Mouse (Mus musculus): Measurements from ENCODE around the gene Cideb.

The Cideb gene

DNA sequence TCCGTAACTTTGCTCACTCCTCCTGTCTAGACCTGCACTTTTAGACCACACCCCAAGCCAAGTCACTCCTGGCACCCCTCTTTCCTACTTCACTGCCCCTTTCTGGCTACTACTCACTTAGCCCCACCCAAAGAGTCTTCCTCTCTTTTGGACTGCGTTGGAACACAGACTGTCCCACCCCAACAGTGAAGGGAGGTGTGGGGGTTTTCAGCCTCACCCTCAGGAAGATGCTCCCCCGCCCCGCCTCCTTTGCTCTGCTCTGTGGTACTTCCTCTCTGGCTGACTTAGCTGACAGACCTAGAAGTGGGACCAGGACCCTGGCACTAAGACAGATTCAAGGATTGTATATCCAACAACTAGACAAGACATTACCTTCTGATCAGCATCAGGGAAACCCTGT, 7.4 kb upstream of the Cideb start, which contains the start of gene Ltb4r1:
TSS of gene Ltb4r1 (plus strand) at position 267 of the 400 bp plus-strand sequence.
- DNase-seq (ENCODE audit: inconsistent ontology term) = no peak

DNA sequence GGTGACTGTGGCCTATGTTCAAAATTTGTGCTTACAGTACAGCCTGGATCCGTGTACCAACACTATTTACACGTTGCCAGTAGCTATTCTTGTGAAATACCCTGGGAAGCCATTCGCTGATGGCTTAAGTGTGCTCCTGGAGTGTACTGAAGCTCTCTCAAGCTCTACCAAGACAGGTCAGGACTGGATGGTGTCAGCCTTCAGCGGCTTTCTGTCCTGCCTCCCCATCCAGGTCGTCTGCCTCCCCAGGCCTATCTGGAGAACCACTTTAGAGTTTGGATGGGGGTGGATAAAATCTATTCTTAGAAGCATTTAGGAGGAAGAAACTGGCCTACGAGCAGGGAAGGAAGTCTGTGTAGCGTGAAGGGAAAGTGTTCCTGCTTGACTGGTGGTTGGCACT, 4.9 kb upstream of the Cideb start:
- no peak for DNase-seq (ENCODE audit: inconsistent ontology term)

DNA sequence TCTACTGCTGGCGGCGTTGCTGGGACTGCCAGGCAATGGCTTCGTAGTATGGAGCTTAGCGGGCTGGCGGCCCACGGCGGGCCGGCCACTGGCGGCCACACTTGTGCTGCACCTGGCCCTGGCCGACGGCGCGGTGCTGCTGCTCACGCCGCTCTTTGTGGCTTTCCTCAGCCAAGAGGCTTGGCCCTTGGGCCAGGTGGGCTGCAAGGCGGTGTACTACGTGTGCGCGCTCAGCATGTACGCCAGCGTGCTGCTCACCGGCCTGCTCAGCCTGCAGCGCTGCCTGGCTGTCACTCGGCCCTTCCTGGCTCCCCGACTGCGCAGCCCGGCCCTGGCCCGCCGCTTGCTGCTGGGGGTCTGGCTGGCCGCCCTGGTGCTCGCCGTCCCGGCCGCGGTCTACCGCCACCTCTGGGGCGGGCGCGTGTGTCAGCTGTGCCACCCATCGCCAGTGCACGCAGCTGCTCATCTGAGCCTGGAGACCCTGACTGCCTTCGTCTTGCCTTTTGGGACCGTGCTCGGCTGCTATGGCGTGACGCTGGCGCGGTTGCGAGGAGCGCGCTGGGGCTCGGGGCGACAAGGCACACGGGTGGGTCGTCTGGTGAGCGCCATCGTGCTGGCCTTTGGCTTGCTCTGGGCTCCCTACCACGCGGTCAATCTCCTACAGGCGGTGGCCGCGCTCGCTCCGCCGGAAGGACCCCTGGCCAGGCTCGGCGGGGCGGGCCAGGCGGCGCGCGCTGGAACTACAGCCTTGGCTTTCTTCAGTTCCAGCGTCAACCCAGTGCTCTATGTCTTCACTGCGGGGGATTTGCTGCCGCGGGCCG, 4.0 kb upstream of the Cideb start:
- DNase-seq (ENCODE audit: inconsistent ontology term) = peak; percentile 36

DNA sequence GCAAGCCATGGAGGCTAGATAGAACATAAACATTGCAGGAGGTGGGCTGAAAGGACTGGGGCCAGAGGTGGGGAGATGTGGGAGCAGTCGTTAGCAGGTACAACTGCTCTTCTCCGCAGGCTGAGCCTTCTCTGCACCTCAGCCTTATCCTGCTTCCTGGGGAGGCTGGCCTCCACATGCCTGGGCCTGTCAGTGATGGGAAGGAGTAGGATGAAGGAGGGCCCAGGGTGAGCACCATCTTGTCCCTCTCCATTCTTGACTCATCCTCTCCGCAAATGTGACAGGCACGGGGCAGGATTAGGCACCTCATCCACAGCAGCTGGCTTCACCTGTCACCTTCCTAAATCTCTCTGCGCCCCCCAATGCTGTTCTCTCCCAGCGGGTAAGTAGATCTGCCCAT, 2.9 kb upstream of the Cideb start, which contains the start of gene Ltb4r2:
TSS of gene Ltb4r2 (plus strand) at position 266 of the 400 bp plus-strand sequence.
- no peak for DNase-seq (ENCODE audit: inconsistent ontology term)

DNA sequence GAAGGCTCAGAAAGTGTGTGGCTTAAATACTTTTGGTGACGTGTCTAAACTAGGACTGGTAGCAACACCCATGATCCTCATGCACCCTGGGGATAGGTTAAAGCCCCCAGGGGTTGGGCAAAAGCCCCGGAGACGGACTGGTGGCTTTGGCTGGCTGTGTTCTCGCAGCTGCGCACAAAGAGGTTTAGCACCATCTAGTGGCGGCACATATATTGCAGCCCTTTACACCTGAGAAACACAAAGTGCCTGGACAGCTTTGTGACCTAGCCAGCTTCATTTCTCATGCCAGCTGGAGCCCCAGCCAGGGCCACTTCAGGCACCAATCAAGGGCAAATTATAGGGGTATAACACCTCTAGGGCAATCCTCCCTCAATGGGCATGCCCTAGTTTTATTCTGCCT, 1.9 kb upstream of the Cideb start:
- DNase-seq (ENCODE audit: inconsistent ontology term) = peak; percentile 67

DNA sequence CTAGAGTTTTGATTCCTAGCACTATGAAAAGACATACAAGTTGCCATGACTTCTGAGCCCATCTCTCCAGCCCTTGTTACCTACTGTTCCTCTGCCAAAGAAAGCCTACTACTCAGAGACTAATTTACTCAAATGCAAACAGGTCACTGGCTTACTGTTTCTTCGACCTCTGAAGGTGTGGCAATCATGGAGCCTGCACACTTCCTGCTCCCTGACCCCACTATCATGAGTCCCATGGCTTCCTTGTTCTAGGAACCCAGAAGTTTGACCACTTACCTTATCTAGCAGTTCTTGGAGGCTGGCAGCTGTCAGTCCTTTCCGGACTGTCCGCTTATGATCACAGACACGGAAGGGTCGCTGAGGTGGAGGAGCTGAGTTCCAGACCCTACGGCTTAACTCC, 692 bp downstream of the Cideb start:
- no peak for DNase-seq (ENCODE audit: inconsistent ontology term)

DNA sequence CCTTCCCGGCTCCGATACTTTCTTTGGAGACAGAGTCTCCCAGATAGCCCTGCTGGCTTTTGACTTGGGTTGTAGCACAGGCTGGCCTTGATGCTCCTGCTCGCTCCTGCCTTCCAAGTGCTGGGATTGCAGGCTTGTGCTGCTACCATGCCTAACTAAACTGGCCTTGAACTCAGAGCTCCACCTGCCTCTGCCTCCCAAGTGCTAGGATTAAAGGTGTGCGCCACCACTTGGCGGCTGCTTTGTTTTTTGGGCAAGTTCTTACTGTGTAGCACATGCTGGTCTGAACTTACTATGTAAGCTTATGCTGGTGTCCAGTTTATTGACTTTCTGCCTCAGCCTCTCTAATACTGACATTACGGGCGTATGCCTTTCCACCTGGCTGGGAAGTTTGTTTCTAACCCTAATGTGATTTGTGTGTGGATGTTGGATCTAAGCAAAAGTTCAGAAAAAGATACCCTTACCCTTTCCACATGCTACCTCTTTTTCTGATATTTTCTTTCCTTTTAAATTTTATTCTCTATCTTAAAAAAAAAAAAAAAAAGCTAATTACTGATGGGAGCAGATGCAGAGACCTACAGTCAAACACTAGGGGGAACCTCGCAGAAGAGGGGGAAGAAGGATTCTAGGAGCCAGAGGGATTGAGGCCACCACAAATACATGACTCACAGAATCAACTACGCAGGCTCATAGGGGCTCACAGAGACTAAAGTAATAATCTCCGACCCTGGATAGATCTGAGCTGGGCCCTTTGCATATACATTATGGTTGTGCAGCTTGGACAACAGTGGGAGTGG, 11.0 kb downstream of the Cideb start:
- DNase-seq (ENCODE audit: inconsistent ontology term) = no peak

DNA sequence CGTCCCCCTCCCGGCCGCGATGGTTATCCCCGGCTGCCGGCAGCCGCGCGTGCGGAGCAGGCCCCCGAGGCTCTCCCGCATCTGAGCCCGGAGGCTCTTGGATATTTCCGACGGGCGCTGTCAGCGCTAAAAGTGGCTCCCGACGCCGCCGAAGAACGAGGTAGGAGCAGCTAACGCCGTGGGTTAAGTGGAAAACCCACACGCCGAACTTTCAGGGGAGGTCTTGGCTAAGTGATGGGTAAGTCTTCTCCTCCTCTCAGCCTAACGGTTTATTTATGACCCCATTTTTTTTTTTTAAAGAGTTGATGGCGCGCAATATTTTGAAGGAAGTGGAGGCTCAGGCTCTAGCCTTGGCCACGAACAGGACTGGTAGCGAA, 12.4 kb downstream of the Cideb start:
- no peak for DNase-seq (ENCODE audit: inconsistent ontology term)

DNA sequence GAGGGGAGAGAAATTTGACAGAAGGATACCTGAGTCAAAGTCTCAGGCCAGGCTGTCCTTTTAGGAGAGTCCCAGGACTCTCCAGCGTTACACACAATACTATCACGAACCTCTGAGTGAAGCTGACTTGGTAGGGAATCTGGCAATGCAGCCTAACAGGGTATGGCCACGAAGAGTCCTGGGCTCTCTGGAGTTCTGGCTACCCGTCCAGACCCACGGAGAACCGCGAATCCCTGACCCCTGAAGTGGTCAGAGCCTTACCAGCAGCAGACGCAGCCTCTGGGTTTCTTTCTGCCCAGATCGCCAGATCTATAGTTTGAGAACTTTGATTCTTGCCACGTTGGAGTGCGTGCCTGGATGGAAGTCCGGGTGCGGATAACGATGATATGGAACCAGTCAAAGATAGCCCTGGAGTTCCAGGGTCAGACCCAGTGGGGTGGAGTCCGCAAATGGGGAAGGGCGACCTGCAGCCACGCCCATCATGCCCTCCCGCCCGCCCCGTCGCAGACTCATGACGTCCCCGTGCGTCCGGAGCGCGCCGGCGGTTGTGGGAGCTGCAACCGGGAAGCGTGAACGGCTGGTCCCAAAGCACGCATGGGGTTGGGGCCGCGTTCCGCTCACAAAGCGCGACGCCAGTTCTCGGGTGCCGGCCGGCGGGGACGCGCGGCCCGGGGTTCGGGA, 12.9 kb downstream of the Cideb start, which contains the start of the genes Dhrs1 and Nop9:
TSS of gene Dhrs1 (minus strand) at position 511 of the 681 bp plus-strand sequence.
TSS of gene Nop9 (plus strand) at position 514 of the 681 bp plus-strand sequence.
- DNase-seq (ENCODE audit: inconsistent ontology term) = peak; percentile 91

DNA sequence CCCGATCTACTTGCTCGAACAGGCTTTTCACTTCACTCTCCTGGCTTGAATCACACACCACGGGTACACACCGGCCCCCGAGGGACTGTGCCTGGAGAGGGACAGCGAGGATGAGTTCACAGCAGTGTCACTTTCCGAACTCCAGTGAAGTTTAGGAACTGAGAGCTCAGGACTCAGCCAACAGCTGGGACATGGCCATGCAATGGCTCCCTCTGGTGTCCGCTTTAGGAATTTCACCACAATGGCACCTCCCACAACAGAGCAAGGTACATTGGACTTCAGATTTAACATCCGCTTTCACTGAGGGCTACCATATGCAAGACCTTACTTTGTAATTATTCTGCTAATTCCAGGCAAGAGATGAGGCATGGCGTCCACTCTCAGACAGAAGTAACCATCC, 14.5 kb downstream of the Cideb start:
- peak; percentile 70 for DNase-seq (ENCODE audit: inconsistent ontology term)

DNA sequence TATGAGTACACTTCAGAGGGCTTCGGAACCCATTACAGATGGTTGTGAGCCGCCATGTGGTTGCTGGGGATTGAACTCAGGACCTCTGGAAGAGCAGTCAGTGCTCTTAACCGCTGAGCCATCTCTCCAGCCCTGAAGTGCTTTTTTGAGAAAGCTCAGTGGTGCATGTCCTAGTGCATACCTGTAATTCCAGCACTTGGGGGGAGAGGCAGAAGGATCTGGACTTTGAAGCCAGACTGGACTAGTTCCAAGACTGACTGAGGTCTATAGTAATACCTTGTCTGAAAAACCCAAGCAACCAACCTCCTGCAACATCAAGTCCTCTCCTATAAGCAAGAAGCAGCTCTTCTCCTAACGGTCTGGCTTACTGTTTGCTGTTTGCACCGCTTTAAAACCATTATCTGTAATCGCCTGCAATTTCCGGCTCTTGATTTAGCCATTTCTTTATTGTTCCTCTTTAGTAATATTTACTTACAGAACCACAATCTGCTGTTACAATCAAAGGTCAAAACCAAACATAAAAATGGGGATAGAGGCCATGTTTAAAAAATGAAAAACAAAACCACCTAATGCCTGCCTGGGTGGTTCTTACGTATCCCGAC, 21.1 kb downstream of the Cideb start:
- DNase-seq (ENCODE audit: inconsistent ontology term) = no peak

DNA sequence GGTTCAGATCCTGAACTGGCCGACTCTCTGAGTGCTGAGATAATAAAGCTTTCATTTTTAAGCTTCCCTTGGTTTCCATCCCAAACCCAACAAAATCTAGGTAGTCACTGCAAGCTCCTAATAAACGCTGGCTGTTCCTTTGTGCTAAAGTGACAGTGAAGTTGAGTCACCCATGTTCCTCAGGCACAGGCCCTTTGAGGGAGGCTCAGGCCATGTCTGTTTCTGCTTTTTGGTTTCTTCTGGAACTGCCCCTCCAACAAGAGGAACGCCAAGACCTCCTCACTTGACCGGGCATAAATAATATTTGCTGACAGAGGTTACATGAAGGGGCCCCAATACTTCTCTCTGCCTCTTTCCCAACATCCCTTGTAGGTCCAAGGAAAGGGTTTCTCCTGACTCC, 22.5 kb downstream of the Cideb start:
- no peak for DNase-seq (ENCODE audit: inconsistent ontology term)

DNA sequence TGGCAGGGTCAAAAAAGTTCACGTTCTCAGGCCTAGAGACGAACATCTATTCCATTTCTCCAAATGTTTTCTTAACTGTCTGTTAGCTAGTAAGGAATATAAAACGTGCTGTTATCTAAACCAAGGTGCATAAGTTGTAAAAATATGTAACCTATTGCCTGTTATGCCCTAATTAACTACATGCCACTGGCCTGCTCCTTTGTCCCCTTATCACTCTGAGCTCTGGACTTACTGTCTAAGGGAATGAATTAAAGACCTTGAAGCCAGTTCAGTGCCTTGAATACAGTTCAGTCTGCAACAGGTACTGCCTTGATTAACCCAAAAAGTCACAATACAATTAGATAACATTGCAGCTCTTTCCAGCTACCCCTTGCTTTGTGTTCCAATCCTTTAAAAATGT, 22.9 kb downstream of the Cideb start:
- DNase-seq (ENCODE audit: inconsistent ontology term) = no peak

DNA sequence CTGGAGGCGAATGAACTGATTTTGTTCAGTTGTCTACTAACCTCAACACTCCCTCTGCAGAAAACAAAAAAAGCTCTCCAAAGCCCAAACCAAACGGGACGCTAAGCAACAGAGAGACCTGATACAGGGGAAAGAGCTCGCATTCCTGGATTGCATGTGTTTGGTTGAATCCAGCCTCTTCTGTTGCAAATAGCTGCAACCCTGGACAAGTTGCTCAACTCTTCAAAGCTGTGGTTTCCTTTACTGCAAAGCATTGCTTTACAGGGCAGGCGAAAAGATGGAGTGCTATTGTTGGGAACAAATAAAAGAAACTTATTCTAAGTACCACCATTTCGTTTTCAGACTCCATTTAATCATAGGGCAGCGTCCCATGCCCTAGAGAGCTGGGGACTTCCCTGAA, 23.4 kb downstream of the Cideb start:
- no peak for DNase-seq (ENCODE audit: inconsistent ontology term)

DNA sequence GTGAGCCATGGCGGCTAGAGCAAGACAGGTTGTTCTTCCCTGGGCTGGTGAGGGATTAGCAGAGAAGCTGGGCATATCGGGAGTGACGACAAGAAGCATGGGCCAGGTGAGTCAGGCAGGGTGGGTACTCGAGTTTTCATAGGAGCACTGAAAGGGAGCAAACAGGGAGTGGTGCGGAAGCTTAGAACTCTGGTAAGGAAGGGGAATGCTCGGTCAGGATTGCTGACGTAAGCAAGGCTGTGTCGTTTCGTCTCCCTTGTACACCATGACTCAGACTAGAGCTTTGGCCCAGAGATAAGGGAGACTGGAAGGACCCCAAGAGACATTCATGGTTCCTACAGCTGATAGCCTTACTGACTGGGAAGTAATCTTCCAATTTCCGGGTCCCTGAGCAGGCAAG, 24.4 kb downstream of the Cideb start:
- DNase-seq (ENCODE audit: inconsistent ontology term) = no peak

DNA sequence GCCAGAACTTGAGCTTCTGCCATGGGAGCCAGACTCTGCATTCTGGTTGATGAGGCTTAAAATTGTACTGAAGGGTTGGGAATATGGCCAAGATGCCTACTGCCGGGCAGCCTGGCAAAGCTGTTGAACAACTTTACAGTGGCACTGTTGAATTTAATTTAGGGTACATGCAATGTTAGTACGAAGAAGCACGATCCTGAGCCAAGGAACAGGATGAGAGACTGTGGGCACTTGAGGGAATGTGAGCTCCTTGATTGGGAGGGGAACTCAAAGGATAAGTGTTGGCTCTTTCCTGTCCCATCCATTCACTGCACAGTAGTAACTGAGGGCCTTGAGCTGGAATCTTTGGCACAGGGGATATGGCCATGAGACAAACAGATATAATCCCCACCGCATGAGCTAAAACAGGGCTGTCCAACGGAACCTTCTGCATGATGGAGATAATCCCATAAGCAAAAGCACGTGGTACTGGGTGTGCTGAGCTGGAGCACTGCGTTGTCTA, 27.7 kb downstream of the Cideb start:
- DNase-seq (ENCODE audit: inconsistent ontology term) = peak; percentile 50

DNA sequence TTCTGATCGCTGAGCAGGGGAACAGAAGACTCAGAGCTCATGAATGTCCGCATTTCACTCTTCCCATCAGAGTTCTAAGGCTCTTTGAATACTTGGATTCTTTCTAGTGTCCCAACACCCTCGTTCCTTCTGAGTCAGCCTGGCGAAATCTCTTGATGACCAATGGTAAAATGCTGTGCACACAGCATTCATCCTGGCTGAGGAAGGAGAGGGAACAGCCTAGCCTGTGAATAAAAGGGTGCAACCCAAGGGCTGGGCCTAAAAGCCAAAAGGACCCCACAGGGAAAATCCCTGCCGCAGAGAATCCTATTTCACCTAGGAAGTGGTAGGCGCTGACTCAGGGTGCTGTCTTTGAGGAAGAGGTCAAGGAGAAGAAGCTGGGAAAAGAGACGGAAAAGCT, 28.1 kb downstream of the Cideb start:
- peak; percentile 88 for DNase-seq (ENCODE audit: inconsistent ontology term)

DNA sequence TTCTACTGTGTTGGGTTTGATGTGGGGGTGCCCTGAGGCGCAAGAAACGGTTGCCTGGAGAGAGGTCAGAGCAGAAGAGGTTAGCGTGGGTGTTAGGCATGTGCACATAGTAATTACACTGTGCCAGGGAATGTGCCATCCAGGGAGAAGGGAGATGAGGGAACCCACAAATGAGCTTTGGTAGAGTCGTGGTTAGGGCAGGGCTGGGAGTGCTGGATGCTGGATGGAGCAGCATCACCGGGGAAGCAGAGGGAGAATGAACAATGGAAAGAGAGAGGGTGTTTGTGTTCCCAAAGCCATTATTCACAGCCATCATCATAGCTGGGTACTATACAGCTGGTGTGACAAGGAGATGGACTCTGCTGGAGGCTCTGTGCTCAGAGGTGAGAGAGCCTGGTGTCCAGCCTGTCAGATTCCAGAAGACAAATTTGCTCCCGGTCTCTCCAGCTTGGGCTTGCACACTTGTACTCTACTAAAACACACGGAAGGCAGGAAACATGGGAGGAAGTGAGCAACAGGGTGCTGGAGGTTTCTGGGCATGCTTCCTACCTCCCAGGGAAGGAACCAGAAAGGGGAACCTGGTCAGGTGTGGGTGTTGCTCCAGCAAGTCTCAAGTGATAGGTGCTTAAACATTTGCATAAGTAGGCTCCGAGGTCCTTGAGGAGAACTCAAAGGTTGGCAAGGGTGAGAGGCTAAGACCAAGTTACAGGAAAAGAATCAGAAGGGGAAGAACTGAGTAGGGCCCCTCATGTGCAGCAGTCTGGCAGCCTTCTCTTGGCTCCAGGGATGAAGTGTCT, 30.2 kb downstream of the Cideb start:
- DNase-seq (ENCODE audit: inconsistent ontology term) = peak; percentile 81

DNA sequence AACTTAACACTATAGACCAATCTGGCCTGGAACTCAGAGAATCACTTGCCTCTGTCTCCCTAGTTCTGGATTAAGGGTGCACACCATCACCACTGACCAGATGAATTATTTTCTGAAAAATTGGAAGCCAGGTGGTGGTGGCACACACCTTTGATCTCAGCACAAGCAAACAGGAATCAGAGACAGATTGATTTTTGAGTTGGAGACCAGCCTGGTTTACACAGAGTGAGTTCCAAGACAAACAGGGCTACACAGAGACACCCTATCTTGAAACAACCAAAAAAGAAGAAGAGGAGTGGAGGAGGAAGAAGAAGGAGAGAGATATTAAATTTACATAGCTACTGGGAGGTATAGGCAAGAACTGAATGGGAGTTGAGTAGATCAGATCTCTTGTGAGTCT, 32.0 kb downstream of the Cideb start:
- no peak for DNase-seq (ENCODE audit: inconsistent ontology term)

DNA sequence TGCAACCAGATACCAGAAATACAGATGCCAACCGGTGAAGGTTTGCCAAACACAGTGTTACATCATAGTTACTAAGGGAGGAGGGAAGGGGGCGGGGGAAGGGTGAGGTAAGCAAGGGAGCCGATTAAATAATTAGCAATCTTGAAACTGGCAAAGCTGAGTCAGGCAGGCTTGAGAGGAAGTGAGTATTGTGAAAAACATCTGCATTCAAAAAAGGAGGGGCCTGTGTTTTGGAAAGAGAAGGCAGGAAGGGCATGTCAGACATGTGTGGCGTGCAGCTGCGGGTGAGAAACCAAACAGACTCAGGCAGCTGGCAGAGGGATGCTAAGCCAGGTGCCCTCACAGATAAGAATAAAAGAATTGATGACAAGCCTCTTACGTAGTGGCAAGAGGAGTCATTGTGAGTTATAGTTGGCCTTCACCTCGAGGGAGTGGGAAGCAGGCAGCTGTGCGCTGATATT, 33.8 kb downstream of the Cideb start:
- DNase-seq (ENCODE audit: inconsistent ontology term) = peak; percentile 67

DNA sequence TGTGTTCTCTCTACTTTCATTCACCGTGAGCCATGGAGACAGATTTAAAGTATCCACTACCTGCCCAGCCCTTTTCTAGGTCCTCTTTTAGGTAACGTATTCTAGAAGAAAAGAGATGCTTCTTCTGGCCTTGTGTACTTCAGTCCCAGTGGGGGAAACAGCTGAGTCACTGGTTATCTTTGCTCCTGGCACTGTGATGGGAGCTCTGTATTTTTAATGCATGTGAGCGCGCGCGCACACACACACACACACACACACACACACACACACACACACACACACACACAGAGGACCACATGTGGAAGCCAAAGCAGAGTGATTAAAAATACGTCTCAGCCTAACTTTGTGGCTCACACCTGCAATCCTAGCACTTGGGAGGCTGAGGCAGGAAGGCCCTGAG, 34.8 kb downstream of the Cideb start:
- DNase-seq (ENCODE audit: inconsistent ontology term) = no peak

Measured in Muller cell, postnatal 12 days (primary cell).